Mouse (Mus musculus) CH12.LX (cell line): ENCODE data around the gene Abcb8. TPM values are rescaled to one million over a fixed set of nuclear protein-coding genes. Genes with fewer than 3 reads are reported as not detected.

Experiments used
- DNase-seq: peaks from one replicate; pipeline ENCODE4 v3.0.0-alpha.2; 2013; ENCODE audit errors: extremely low read depth
- H3K27ac ChIP-seq: 2 replicates; pipeline ENCODE4 v1.5.1; 2012; ENCODE audit warnings: low read depth, mild to moderate bottlenecking, control low read depth, moderate library complexity; ENCODE audit not compliant: insufficient read depth
- H3K27me3 ChIP-seq: replicated peaks from 2 replicates; pipeline ENCODE3; 2012; ENCODE audit warnings: inconsistent platforms
- H3K36me3 ChIP-seq, 2 experiments: replicated peaks in 1 of 2; 2 replicates each; pipeline versions ENCODE3 to v1.6.1; 2012; ENCODE audit warnings: inconsistent platforms in 1 of 2, low read length in 1 of 2, mild to moderate bottlenecking in 1 of 2, mixed read lengths in 1 of 2, moderate library complexity in 1 of 2; ENCODE audit not compliant: control insufficient read depth in 1 of 2, insufficient read depth in 1 of 2
- H3K4me1 ChIP-seq, 2 experiments: 2 replicates each; pipeline ENCODE4 v1.6.1; 2012; ENCODE audit warnings: inconsistent platforms in 1 of 2, moderate library complexity in 1 of 2; ENCODE audit not compliant: insufficient read depth in 2 of 2, control insufficient read depth in 1 of 2
- H3K4me2 ChIP-seq: 2 replicates; pipeline ENCODE4 v1.6.1; 2012; ENCODE audit warnings: low read depth, mild to moderate bottlenecking, control low read depth; ENCODE audit not compliant: poor library complexity, insufficient read depth, severe bottlenecking
- H3K4me3 ChIP-seq, 3 experiments: fragments of 150-350 bp in 1 of 3; sonication (generic) in 1 of 3; replicated peaks in 1 of 3; 2 replicates each; pipeline versions ENCODE3 to v1.5.1; 2011 to 2012; ENCODE audit warnings: low read depth in 2 of 3, low read length in 2 of 3, mild to moderate bottlenecking in 2 of 3, moderate library complexity in 2 of 3, control low read depth in 1 of 3, improper control_type of control experiment in 1 of 3, inconsistent platforms in 1 of 3, mixed read lengths in 1 of 3; ENCODE audit not compliant: poor library complexity in 1 of 3
- H3K79me2 ChIP-seq: replicated peaks from 2 replicates; pipeline ENCODE4 v1.6.1; 2012; ENCODE audit warnings: mild to moderate bottlenecking, moderate library complexity; ENCODE audit not compliant: control insufficient read depth, poor library complexity, insufficient read depth, severe bottlenecking; ENCODE audit errors: extremely low read depth
- H3K9ac ChIP-seq: 2 replicates; pipeline ENCODE4 v1.6.1; 2012; ENCODE audit warnings: low read depth, mild to moderate bottlenecking, control low read depth, moderate library complexity; ENCODE audit not compliant: insufficient read depth
- H3K9me3 ChIP-seq: replicated peaks from 2 replicates; pipeline ENCODE3; 2012; ENCODE audit warnings: low read length, inconsistent platforms, mixed read lengths
- BHLHE40 ChIP-seq: IDR thresholded peaks from 2 replicates; pipeline ENCODE4 v1.6.1; 2011; ENCODE audit warnings: mild to moderate bottlenecking, low read depth, low read length, improper control_type of control experiment
- CHD2 ChIP-seq: IDR thresholded peaks from 2 replicates; pipeline ENCODE4 v1.6.1; 2011; ENCODE audit warnings: low read length, improper control_type of control experiment
- E2F4 ChIP-seq: IDR thresholded peaks from 2 replicates; pipeline ENCODE4 v1.6.1; 2011; ENCODE audit warnings: low read depth, low read length, improper control_type of control experiment; ENCODE audit not compliant: insufficient replicate concordance
- ELF1 ChIP-seq: IDR thresholded peaks from 2 replicates; pipeline ENCODE4 v1.6.1; 2014; ENCODE audit warnings: low read depth, mild to moderate bottlenecking, inconsistent platforms, low read length, improper control_type of control experiment
- ETS1 ChIP-seq: conservative IDR thresholded peaks from 2 replicates; pipeline ENCODE4 v1.6.1; 2012; ENCODE audit warnings: low read depth, mild to moderate bottlenecking, inconsistent platforms, low read length, improper control_type of control experiment, moderate library complexity
- IRF4 ChIP-seq: IDR thresholded peaks from 2 replicates; pipeline ENCODE4 v1.6.1; 2014; ENCODE audit warnings: low read depth, mild to moderate bottlenecking, inconsistent platforms, low read length, improper control_type of control experiment
- KAT2A ChIP-seq: IDR thresholded peaks from 2 replicates; pipeline ENCODE4 v1.6.1; 2012; ENCODE audit warnings: low read length, improper control_type of control experiment, inconsistent platforms; ENCODE audit not compliant: insufficient replicate concordance
- MAFK ChIP-seq: IDR thresholded peaks from 2 replicates; pipeline ENCODE4 v1.6.1; 2011; ENCODE audit warnings: low read length, improper control_type of control experiment; ENCODE audit not compliant: insufficient replicate concordance
- MAX ChIP-seq: IDR thresholded peaks from 2 replicates; pipeline ENCODE4 v1.6.1; 2011; ENCODE audit warnings: low read length, improper control_type of control experiment
- MEF2A ChIP-seq: IDR thresholded peaks from 2 replicates; pipeline ENCODE4 v1.6.1; 2014; ENCODE audit warnings: low read depth, mild to moderate bottlenecking, inconsistent platforms, low read length, improper control_type of control experiment, borderline replicate concordance
- MXI1 ChIP-seq: IDR thresholded peaks from 2 replicates; pipeline ENCODE4 v1.6.1; 2011; ENCODE audit warnings: mild to moderate bottlenecking, low read depth, low read length, improper control_type of control experiment
- MYC ChIP-seq: IDR thresholded peaks from 2 replicates; pipeline ENCODE4 v1.6.1; 2011; ENCODE audit warnings: low read depth, mild to moderate bottlenecking, improper control_type of control experiment, low read length
- RCOR1 ChIP-seq: conservative IDR thresholded peaks from 2 replicates; pipeline ENCODE4 v1.6.1; 2012; ENCODE audit warnings: low read depth, mild to moderate bottlenecking, inconsistent platforms, low read length, improper control_type of control experiment
- SIN3A ChIP-seq: IDR thresholded peaks from 2 replicates; pipeline ENCODE4 v1.6.1; 2012; ENCODE audit warnings: low read length, improper control_type of control experiment, inconsistent platforms
- TCF12 ChIP-seq: IDR thresholded peaks from 2 replicates; pipeline ENCODE4 v1.6.1; 2014; ENCODE audit warnings: low read depth, mild to moderate bottlenecking, inconsistent platforms, low read length, improper control_type of control experiment
- USF1 ChIP-seq: IDR thresholded peaks from 2 replicates; pipeline ENCODE4 v1.6.1; 2014; ENCODE audit warnings: low read depth, mild to moderate bottlenecking, inconsistent platforms, low read length, improper control_type of control experiment
- ZMIZ1 ChIP-seq: IDR thresholded peaks from 2 replicates; pipeline ENCODE4 v1.6.1; 2012; ENCODE audit warnings: low read depth, mild to moderate bottlenecking, inconsistent platforms, low read length, improper control_type of control experiment
- dilution Hi-C: fragments of 300-500 bp; cut with MboI; formaldehyde crosslinking; loops from 2 replicates; pipeline ENCODE4 v1.14.3; 2020; ENCODE audit warnings: low sequenced_read_pairs; ENCODE audit not compliant: extremely low pct_unique_long_range_greater_than_20kb, extremely low pct_ligation_motif_present
- in situ Hi-C: fragments of 300-500 bp; cut with MboI; formaldehyde crosslinking; loops from 3 replicates; pipeline ENCODE4 v1.14.3; 2019; ENCODE audit warnings: low sequenced_read_pairs, low pct_ligation_motif_present, low pct_unique_long_range_greater_than_20kb, mixed read lengths
- polyA plus RNA-seq: library from polyadenylated mRNA; unstranded; fragments of >175 nt; gene quantifications from 2 replicates; pipeline ENCODE4 v1.2.1, GENCODE M21; 2012; ENCODE audit warnings: low read depth; ENCODE audit not compliant: insufficient read length
- total RNA-seq, 2 experiments: library from RNA; depleted of rRNA; stranded (reverse); fragments of 300-350 nt in 1 of 2; fragments of >200 nt in 1 of 2; gene quantifications; 2 replicates each; pipeline ENCODE4 v1.2.3; 2012 to 2014

The Abcb8 gene
- total and polyA plus RNA-seq, 3 experiments = 31.0 to 58.7 (median 45.4) TPM

DNA sequence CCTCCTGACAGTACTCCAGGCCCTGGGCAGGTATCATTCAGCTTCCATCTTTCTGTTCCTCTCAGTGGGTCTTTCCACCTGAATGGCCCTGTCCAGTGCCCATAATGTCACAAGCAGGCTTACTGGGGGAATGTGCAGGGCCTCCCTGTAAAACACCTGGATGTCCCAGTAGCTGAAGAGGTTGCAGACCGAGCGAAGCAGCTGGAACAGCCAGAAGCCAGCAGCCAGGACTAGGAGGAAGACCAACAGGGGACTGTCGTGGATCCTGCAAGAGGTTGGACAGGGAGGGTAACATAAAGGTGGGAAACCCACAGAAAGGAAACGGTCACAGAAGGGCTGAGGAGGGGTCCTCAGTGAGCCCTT, 3.8 kb upstream of the Abcb8 start:
- Histone ChIP-seq H3K36me3 (no peaks in the 10 kb centered on the region), H3K27ac (peak overlapping the region; percentile 44), H3K9ac (peak overlapping the region; percentile 16; the same call in 1 of the 2 replicates), H3K4me1 (peaks cover 15 to 54% of the 10 kb centered on the region in 2 experiments), H3K79me2 (no peaks in the 10 kb centered on the region), H3K4me2 (peak overlapping the region; percentile 37), H3K27me3 (no peaks in the 10 kb centered on the region), H3K4me3 (peak overlapping the region; percentile 33 to 55 (median 46)), H3K9me3 (peaks cover 11% of the 10 kb centered on the region)
- dilution Hi-C loops = no loop called here
- no peak for DNase-seq
- in situ Hi-C loops = no loop called here
- TF ChIP-seq USF1 (no peak), KAT2A (no peak), MYC (no peak), TCF12 (no peak), IRF4 (no peak), ELF1 (no peak), MXI1 (no peak), RCOR1 (no peak), E2F4 (no peak), ETS1 (no peak), CHD2 (no peak), MEF2A (no peak), SIN3A (no peak)

DNA sequence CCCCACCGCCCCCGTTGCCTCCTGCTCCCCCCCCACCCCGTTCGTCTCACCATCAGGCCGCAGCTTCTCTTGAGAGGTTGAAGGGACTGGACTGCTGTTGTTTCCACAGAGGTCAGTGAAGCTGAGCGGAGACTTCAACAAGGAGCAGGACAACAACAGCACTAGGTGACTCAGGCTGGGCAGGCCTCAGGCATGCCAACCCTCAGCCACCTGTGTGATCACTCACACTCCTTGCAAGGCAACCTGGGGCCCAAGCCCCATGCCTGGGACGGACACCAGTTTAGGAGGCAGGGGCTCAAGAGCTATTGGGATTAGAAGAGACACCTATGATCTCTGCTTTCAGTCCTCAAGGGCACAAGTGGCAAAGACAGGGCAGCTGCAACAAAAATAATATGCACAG, 1.6 kb upstream of the Abcb8 start, which contains the start of gene Atg9b:
Gene Atg9b (minus strand): TSS at position 280 of the 400 bp plus-strand sequence.
- H3K9me3 ChIP-seq = peaks cover 11% of the 10 kb centered on the region
- no peak for TF ChIP-seq ELF1
- TF ChIP-seq MAX = no peak
- no peak for TF ChIP-seq KAT2A
- TF ChIP-seq ZMIZ1 = no peak
- TF ChIP-seq ETS1 = no peak
- no peak for TF ChIP-seq MEF2A
- TF ChIP-seq BHLHE40 = no peak
- TF ChIP-seq MAFK = no peak
- TF ChIP-seq, all 38 proteins: peak for 0
- H3K27ac ChIP-seq = no peak within 1 kb of the TSS
- no peaks in the 10 kb centered on the region for H3K79me2 ChIP-seq
- peaks cover 0 to 5% of the 10 kb centered on the region in 2 experiments for H3K36me3 ChIP-seq
- H3K27me3 ChIP-seq = no peaks in the 10 kb centered on the region
- in situ Hi-C loops = no loop called here
- H3K4me1 ChIP-seq = peaks cover 14 to 53% of the 10 kb centered on the region in 2 experiments
- H3K4me3 ChIP-seq = no peak within 1 kb of the TSS
- DNase-seq = no peak
- dilution Hi-C loops = no loop called here
- H3K9ac ChIP-seq = no peak within 1 kb of the TSS
- H3K4me2 ChIP-seq = no peak within 1 kb of the TSS
